Mouse (Mus musculus) lung, postnatal 0 days (tissue): ENCODE measurements at regions not wholly inside any gene's neighbourhood (a gene's known extent, or its start where the extent isn't known, plus 50 kb on each side); places are given as distances from the start of the nearest gene placed in this dataset.

Source experiments
- ATAC-seq: fragments of 200-750 bp; cut with Nextera tagmentation; 2 replicates; pipeline ENCODE4 v1.8.0; 2017; ENCODE audit warnings: moderate library complexity
- DNase-seq: peaks from one replicate; pipeline ENCODE4 v3.0.0-alpha.2; 2016; ENCODE audit warnings: low spot score
- H3K27ac ChIP-seq: fragments of 300-500 bp; sonication (generic); 2 replicates; pipeline ENCODE4 v1.5.1; 2014; ENCODE audit warnings: antibody characterized with exemption, mild to moderate bottlenecking, low read length, mixed read lengths
- H3K27me3 ChIP-seq: fragments of 300-500 bp; sonication (generic); replicated peaks from 2 replicates; pipeline ENCODE4 v1.6.1; 2014; ENCODE audit warnings: low read length, mixed read lengths; ENCODE audit not compliant: insufficient read depth
- H3K36me3 ChIP-seq: fragments of 300-500 bp; sonication (generic); 2 replicates; pipeline ENCODE4 v1.6.1; 2014; ENCODE audit warnings: low read length, mixed read lengths; ENCODE audit not compliant: insufficient read depth
- H3K4me1 ChIP-seq: fragments of 300-500 bp; sonication (generic); 2 replicates; pipeline ENCODE4 v1.6.1; 2014; ENCODE audit warnings: antibody characterized with exemption, low read depth, low read length, mixed read lengths; ENCODE audit not compliant: insufficient read depth
- H3K4me2 ChIP-seq: fragments of 300-500 bp; sonication (generic); replicated peaks from 2 replicates; pipeline ENCODE4 v1.6.1; 2014; ENCODE audit warnings: low read depth, mild to moderate bottlenecking, low read length, moderate library complexity, mixed read lengths
- H3K4me3 ChIP-seq: fragments of 300-500 bp; sonication (generic); 2 replicates; pipeline ENCODE4 v1.5.1; 2014; ENCODE audit warnings: low read depth, low read length
- H3K9ac ChIP-seq: fragments of 300-500 bp; sonication (generic); replicated peaks from 2 replicates; pipeline ENCODE4 v1.6.1; 2014; ENCODE audit warnings: low read depth, mild to moderate bottlenecking
- H3K9me3 ChIP-seq: fragments of 300-500 bp; sonication (generic); 2 replicates; pipeline ENCODE4 v1.6.1; 2016; ENCODE audit warnings: low read length, mixed read lengths
- CTCF ChIP-seq: IDR thresholded peaks from 2 replicates; pipeline ENCODE4 v1.5.1; 2016; ENCODE audit warnings: antibody characterized with exemption, mild to moderate bottlenecking
- EP300 ChIP-seq: IDR thresholded peaks from 2 replicates; pipeline ENCODE4 v1.6.1; 2016; ENCODE audit warnings: antibody characterized with exemption, mild to moderate bottlenecking, control low read depth
- WGBS: fragments of 180-500 bp; shearing (Covaris S2); extraction: QIAGEN DNeasy Blood & Tissue Kit; methylation state at CpG from one replicate; pipeline ENCODE4 v1.1.7; 2014; 5-methylcytosine and 5-hydroxymethylcytosine counted together

DNA sequence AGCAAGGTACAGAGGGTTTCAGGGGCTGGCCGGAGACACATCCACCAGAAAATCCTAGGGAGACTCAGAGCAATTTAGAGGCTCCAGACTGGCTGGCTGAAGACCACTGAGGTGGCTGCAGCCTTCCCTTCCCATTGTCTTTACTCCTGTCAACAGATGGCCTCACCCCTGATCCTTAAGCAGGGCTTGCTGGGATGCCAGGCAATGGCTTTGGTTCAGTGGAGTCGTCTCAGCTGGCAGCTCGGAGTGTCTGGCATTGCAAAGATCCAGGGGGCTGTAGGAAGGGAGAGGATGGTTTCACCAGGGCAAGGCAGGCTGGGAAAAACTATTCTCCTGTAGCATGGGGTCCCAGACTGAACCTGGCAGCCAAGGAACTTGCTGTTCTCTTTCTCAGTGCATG, 395.8 kb downstream of the Tshz3 start:
- no peak overlapping the region for H3K27ac ChIP-seq
- whole genome bisulfite sequencing, result 71% methylated on average over 3 of the region's 3 CpGs
- H3K9me3 ChIP-seq, result no peaks in the 10 kb centered on the region
- no peak overlapping the region for H3K4me3 ChIP-seq
- TF ChIP-seq CTCF (no peak), EP300 (no peak)
- DNase-seq, result no peak
- no peaks in the 10 kb centered on the region for H3K36me3 ChIP-seq
- H3K4me2 ChIP-seq, result no peak overlapping the region
- ATAC-seq, result no peak
- no peak overlapping the region for H3K9ac ChIP-seq
- no peaks in the 10 kb centered on the region for H3K27me3 ChIP-seq
- H3K4me1 ChIP-seq, result no peaks in the 10 kb centered on the region

- Histone ChIP-seq H3K27me3 (no peaks in the 10 kb centered on the region), H3K4me1 (no peaks in the 10 kb centered on the region), H3K4me3 (no peak overlapping the region), H3K27ac (no peak overlapping the region), H3K9me3 (no peaks in the 10 kb centered on the region), H3K36me3 (no peaks in the 10 kb centered on the region), H3K4me2 (no peak overlapping the region), H3K9ac (no peak overlapping the region)
- no peak for DNase-seq
- no peak for ATAC-seq
- no peak for TF ChIP-seq CTCF
- 61% methylated on average over 11 of the region's 11 CpGs for WGBS
Observed at GRCm38 (mm10) chr7:37095839-37096238, 397.9 kb downstream of the Tshz3 start.

DNA sequence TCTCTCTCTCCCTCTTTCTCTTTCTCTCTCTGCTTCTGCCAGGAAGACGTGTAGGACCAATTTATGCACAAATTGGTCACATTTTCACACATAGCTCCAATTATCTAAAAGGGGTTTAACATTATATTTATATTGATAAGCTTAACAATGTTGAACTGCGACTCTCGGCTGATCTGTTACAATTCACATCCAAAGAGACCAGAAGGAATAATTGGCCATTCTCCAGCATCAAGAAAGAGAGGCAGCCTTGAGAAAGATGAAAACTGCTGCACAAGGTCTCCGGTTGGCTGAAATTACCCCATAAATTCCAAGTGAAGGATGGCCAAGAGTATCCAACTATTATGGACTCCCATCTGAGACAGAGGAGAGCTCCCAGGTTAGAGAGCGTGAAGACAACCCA, 398.4 kb downstream of the Tshz3 start:
- Histone ChIP-seq H3K9ac (no peak overlapping the region), H3K4me3 (no peak overlapping the region), H3K4me1 (no peaks in the 10 kb centered on the region), H3K27ac (no peak overlapping the region), H3K36me3 (no peaks in the 10 kb centered on the region), H3K9me3 (no peaks in the 10 kb centered on the region), H3K27me3 (no peaks in the 10 kb centered on the region), H3K4me2 (no peak overlapping the region)
- no peak for DNase-seq
- ATAC-seq, result no peak
- TF ChIP-seq CTCF (no peak), EP300 (no peak)
- 80% methylated on average over 5 of the region's 5 CpGs for WGBS

DNA sequence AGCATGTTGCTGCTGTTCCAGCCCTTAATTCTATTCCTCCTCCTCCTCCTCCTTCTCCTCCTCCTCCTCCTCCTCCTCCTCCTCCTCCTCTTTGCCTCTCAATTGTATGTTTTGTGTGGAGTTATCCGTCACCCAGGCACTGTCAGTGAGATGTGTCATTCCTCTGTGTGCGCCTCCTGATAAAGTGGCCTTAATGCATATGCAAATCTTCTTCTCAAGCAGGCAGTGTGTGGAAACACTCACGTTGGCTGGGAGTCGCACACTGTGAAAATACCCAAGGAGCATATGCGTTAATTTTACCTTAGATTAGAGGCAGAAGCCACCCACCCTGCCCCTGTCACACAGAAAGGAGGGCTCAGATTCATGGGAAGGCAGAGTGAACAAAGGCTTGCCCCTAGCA, 401.0 kb downstream of the Tshz3 start:
- ATAC-seq, result no peak
- TF ChIP-seq EP300 (no peak), CTCF (no peak)
- H3K36me3 ChIP-seq, result no peaks in the 10 kb centered on the region
- no peak overlapping the region for H3K27ac ChIP-seq
- no peak overlapping the region for H3K4me2 ChIP-seq
- H3K4me3 ChIP-seq, result no peak overlapping the region
- DNase-seq, result no peak
- H3K9me3 ChIP-seq, result no peaks in the 10 kb centered on the region
- H3K27me3 ChIP-seq, result no peaks in the 10 kb centered on the region
- no peak overlapping the region for H3K9ac ChIP-seq
- WGBS, result 24% methylated on average over 5 of the region's 5 CpGs
- H3K4me1 ChIP-seq, result no peaks in the 10 kb centered on the region

DNA sequence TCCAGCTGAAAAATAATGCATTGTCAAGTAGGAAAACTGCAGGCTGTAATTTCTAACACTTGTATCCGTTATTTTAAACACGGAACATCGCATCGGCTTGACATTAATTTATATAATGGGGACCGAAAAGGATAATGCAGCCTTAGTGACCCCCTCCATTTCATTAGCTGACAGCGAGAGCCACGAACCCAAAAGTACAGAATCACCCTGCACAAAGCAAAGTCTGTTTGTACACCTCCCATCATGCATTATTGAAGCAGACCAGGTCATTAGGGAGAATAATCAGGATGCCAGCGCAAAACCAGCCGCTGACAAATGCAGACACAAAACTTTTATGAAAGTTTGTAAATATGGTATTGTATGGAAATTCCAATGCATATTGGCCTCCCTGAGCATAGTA, 406.8 kb downstream of the Tshz3 start:
- no peak overlapping the region for H3K9ac ChIP-seq
- no peaks in the 10 kb centered on the region for H3K36me3 ChIP-seq
- no peak overlapping the region for H3K27ac ChIP-seq
- ATAC-seq (no peak), DNase-seq (no peak)
- TF ChIP-seq CTCF (no peak), EP300 (no peak)
- no peak overlapping the region for H3K4me3 ChIP-seq
- H3K9me3 ChIP-seq, result no peaks in the 10 kb centered on the region
- H3K4me2 ChIP-seq, result no peak overlapping the region
- H3K27me3 ChIP-seq, result no peaks in the 10 kb centered on the region
- 75% methylated on average over 9 of the region's 9 CpGs for WGBS
- H3K4me1 ChIP-seq, result no peaks in the 10 kb centered on the region

DNA sequence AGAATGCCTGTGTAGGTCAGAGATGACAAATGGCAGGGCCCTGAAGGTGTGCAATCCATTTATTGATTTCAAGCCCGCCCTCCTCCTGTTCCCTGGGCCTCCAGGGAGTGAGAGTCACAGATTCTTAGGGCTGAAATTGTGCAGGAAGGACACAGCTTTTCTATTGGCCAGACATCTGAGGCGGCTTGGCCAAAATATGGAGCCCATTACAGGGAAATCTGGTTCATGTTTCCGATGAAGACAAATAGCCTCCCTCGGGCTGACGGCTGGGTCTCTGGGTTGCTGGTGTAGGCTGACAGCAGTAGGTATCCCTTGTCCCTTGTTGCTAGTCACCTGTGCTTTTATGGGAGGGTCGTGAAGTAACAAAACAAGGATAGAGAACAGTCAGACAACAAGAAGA, 413.2 kb downstream of the Tshz3 start:
- Histone ChIP-seq H3K9me3 (no peaks in the 10 kb centered on the region), H3K4me2 (no peak overlapping the region), H3K27ac (no peak overlapping the region), H3K27me3 (no peaks in the 10 kb centered on the region), H3K9ac (no peak overlapping the region), H3K4me1 (no peaks in the 10 kb centered on the region), H3K4me3 (no peak overlapping the region), H3K36me3 (no peaks in the 10 kb centered on the region)
- no peak for DNase-seq
- TF ChIP-seq EP300 (no peak), CTCF (no peak)
- 81% methylated on average over 6 of the region's 6 CpGs for WGBS
- no peak for ATAC-seq

DNA sequence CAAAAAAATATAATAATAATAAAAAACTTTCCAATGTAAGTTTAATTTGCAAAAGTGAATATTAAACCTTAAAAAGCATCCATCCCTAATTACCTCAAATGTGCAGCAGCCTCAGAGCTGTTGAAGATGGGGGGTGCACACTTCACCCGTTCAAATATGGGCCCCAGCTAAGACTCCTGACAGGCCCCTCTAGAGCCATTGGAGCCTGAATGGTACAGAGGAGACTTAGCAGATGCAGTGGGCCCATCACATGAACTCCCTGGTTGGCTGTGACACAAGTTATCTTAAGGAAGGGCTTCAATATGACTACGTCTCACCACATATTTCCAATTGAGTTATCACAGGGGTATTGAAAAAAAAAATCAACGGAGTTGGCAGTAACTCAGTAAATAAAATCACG, 422.9 kb downstream of the Tshz3 start:
- DNase-seq (no peak), ATAC-seq (no peak)
- H3K27me3 ChIP-seq, result no peaks in the 10 kb centered on the region
- H3K4me2 ChIP-seq, result no peak overlapping the region
- no peak overlapping the region for H3K9ac ChIP-seq
- H3K4me3 ChIP-seq, result no peak overlapping the region
- WGBS, result 81% methylated on average over 4 of the region's 4 CpGs
- no peaks in the 10 kb centered on the region for H3K4me1 ChIP-seq
- no peaks in the 10 kb centered on the region for H3K9me3 ChIP-seq
- H3K36me3 ChIP-seq, result no peaks in the 10 kb centered on the region
- no peak overlapping the region for H3K27ac ChIP-seq
- TF ChIP-seq CTCF (no peak), EP300 (no peak)
